Mouse (Mus musculus): ENCODE measurements around the gene Caskin1.

- TF ChIP-seq CTCF (IDR thresholded peaks at IDR 0.05) (no peak), EP300 (IDR thresholded peaks at IDR 0.05) (no peak)
Measured at GRCm38 (mm10) chr17:24529883-24530282, 41.5 kb downstream of the Caskin1 start.

Data from lung, postnatal 0 days (tissue).